Mouse (Mus musculus): ENCODE data around the gene 7530416G11Rik. TPM values are rescaled to one million over a fixed set of nuclear protein-coding genes. Genes with fewer than 3 reads are reported as not detected.

Gene 7530416G11Rik
- total and polyA plus RNA-seq, 2 experiments from 2014 or later = not detected

GRCm38 (mm10) chr15:85458631-85459082 lies 44.4 kb downstream of the 7530416G11Rik start:
- DNase-seq (ENCODE audit: low spot score) = no peak
- no peaks in the 10 kb centered on the region for H3K9me3 ChIP-seq (replicated peaks; ENCODE audit: control insufficient read depth, low read length)
- H3K36me3 ChIP-seq (replicated peaks; ENCODE audit: control insufficient read depth, insufficient read depth, low read length) = peaks cover 35% of the 10 kb centered on the region

DNA sequence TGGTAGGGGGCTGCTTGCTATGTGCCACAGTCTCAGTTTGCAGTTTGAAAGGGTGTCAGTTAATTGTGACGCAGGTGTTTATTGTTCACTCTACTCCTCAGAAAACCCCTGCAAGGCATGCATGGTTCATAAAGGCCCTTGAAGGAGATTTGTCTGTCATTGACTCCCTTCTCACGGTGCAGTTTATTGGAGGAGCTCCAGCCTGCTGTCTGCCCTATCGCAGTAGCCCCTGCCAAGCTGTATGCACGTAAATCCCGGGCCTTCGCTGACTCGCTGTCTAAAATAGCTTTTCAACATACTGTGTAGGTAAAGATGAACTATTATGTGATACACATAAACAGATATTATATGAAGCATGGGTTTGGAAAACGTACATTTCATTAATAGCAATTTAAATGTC lies 45.2 kb downstream of the 7530416G11Rik start:
- ATAC-seq (ENCODE audit: insufficient read depth, low read depth) = no peak
- no peak for DNase-seq (ENCODE audit: low spot score)

More at GRCm38 (mm10) chr15:85458631-85459082, 44.4 kb downstream of the 7530416G11Rik start:
- H3K27me3 ChIP-seq (ENCODE audit: control insufficient read depth, insufficient read depth, low read length) = no peaks in the 10 kb centered on the region
- H3K4me3 ChIP-seq (ENCODE audit: low read depth, low read length) = no peak overlapping the region
- no peak overlapping the region for H3K4me2 ChIP-seq (ENCODE audit: low read depth, low read length)
- H3K27ac ChIP-seq (ENCODE audit: low read depth) = no peak overlapping the region
- 0 out of 2 replicates have a peak, but pooled peaks cover 6% of the 10 kb centered on the region for H3K4me1 ChIP-seq (ENCODE audit: control insufficient read depth, insufficient read depth)
- no peak for ATAC-seq (ENCODE audit: insufficient read depth, low read depth)
- TF ChIP-seq CTCF (IDR thresholded peaks at IDR 0.05; ENCODE audit: low read depth) (no peak), EP300 (IDR thresholded peaks at IDR 0.05; ENCODE audit: low read depth) (no peak)
- H3K9ac ChIP-seq (replicated peaks; ENCODE audit: low read depth, low read length) = no peak overlapping the region
- WGBS = 74% methylated on average over 4 of the region's 4 CpGs

GRCm38 (mm10) chr15:85456891-85457290 lies 46.1 kb downstream of the 7530416G11Rik start:
- Histone ChIP-seq H3K27ac (ENCODE audit: low read depth) (no peak overlapping the region), H3K9ac (replicated peaks; ENCODE audit: low read depth, low read length) (no peak overlapping the region), H3K4me3 (ENCODE audit: low read depth, low read length) (no peak overlapping the region), H3K9me3 (replicated peaks; ENCODE audit: control insufficient read depth, low read length) (no peaks in the 10 kb centered on the region), H3K4me2 (ENCODE audit: low read depth, low read length) (no peak overlapping the region), H3K27me3 (ENCODE audit: control insufficient read depth, insufficient read depth, low read length) (no peaks in the 10 kb centered on the region), H3K4me1 (ENCODE audit: control insufficient read depth, insufficient read depth) (0 out of 2 replicates have a peak, but pooled peaks cover 6% of the 10 kb centered on the region), H3K36me3 (replicated peaks; ENCODE audit: control insufficient read depth, insufficient read depth, low read length) (peaks cover 17% of the 10 kb centered on the region; the same call in 1 of the 2 replicates)
- WGBS = 77% methylated on average over 8 of the region's 8 CpGs
- DNase-seq (ENCODE audit: low spot score) (no peak), ATAC-seq (ENCODE audit: insufficient read depth, low read depth) (no peak)
- no peak for TF ChIP-seq CTCF (IDR thresholded peaks at IDR 0.05; ENCODE audit: low read depth)
- TF ChIP-seq EP300 (IDR thresholded peaks at IDR 0.05; ENCODE audit: low read depth) = no peak

More for the DNA sequence above, 45.2 kb downstream of the 7530416G11Rik start:
- Histone ChIP-seq H3K36me3 (replicated peaks; ENCODE audit: control insufficient read depth, insufficient read depth, low read length) (peaks cover 27% of the 10 kb centered on the region; the same call in 1 of the 2 replicates), H3K9me3 (replicated peaks; ENCODE audit: control insufficient read depth, low read length) (no peaks in the 10 kb centered on the region), H3K4me1 (ENCODE audit: control insufficient read depth, insufficient read depth) (0 out of 2 replicates have a peak, but pooled peaks cover 6% of the 10 kb centered on the region), H3K9ac (replicated peaks; ENCODE audit: low read depth, low read length) (no peak overlapping the region), H3K27ac (ENCODE audit: low read depth) (no peak overlapping the region), H3K27me3 (ENCODE audit: control insufficient read depth, insufficient read depth, low read length) (no peaks in the 10 kb centered on the region), H3K4me2 (ENCODE audit: low read depth, low read length) (no peak overlapping the region), H3K4me3 (ENCODE audit: low read depth, low read length) (no peak overlapping the region)
- TF ChIP-seq EP300 (IDR thresholded peaks at IDR 0.05; ENCODE audit: low read depth) (no peak), CTCF (IDR thresholded peaks at IDR 0.05; ENCODE audit: low read depth) (no peak)
- 40% methylated on average over 8 of the region's 8 CpGs for whole genome bisulfite sequencing

DNA sequence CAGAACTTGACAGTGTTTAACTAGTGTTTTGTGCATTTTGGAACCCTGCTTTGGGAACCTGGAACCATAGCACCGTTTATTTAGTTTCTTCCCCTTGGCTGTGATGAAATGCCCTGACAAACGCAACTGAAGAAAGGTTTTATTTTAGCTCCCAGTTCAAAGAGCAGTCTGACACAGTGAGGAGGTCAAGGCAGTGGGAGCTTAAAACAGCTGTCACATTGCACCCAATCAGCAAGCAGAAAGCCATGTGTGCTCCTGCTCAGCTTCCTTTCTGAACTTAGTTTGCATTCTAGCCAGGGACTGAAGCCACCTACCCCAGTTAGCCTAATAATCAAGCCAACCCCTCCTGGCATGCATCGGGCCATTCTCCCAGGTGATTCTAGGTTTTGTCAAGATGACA lies 56.4 kb downstream of the 7530416G11Rik start:
- TF ChIP-seq EP300 (IDR thresholded peaks at IDR 0.05; ENCODE audit: low read depth) (no peak), CTCF (IDR thresholded peaks at IDR 0.05; ENCODE audit: low read depth) (no peak)
- no peak overlapping the region for H3K4me3 ChIP-seq (ENCODE audit: low read depth, low read length)
- 81% methylated on average over 3 of the region's 3 CpGs for WGBS
- no peak overlapping the region for H3K9ac ChIP-seq (replicated peaks; ENCODE audit: low read depth, low read length)
- DNase-seq (ENCODE audit: low spot score) (no peak), ATAC-seq (ENCODE audit: insufficient read depth, low read depth) (no peak)
- H3K4me1 ChIP-seq (ENCODE audit: control insufficient read depth, insufficient read depth) = no peaks in the 10 kb centered on the region
- H3K36me3 ChIP-seq (replicated peaks; ENCODE audit: control insufficient read depth, insufficient read depth, low read length) = peaks cover 15% of the 10 kb centered on the region
- H3K4me2 ChIP-seq (ENCODE audit: low read depth, low read length) = no peak overlapping the region
- no peak overlapping the region for H3K27ac ChIP-seq (ENCODE audit: low read depth)
- H3K27me3 ChIP-seq (ENCODE audit: control insufficient read depth, insufficient read depth, low read length) = no peaks in the 10 kb centered on the region
- H3K9me3 ChIP-seq (replicated peaks; ENCODE audit: control insufficient read depth, low read length) = no peaks in the 10 kb centered on the region

Other genes with a start within 250 kb of the 7530416G11Rik start
- 121 and 140 TPM in 2 replicates for gene Atxn10, start 167.0 kb downstream of the 7530416G11Rik start, total RNA-seq (2014; rRNA removed; ENCODE audit: low replicate concordance)
- gene Atxn10, start 167.0 kb downstream of the 7530416G11Rik start, polyA plus RNA-seq (2015; fragmentation: Nextera tagmentation; extraction: Ambion mirVana) = 140 and 141 TPM in 2 replicates
- gene Wnt7b, start 79.2 kb upstream of the 7530416G11Rik start, total RNA-seq (2014; rRNA removed; ENCODE audit: low replicate concordance) = 0.81 and 2.6 TPM in 2 replicates
- 0.10 and 0.37 TPM in 2 replicates for gene Wnt7b, start 79.2 kb upstream of the 7530416G11Rik start, polyA plus RNA-seq (2015; fragmentation: Nextera tagmentation; extraction: Ambion mirVana)
- 11.6 and 18.5 TPM in 2 replicates for gene Ppara, start 231.8 kb upstream of the 7530416G11Rik start, total RNA-seq (2014; rRNA removed; ENCODE audit: low replicate concordance)
- 31.4 and 33.4 TPM in 2 replicates for gene Ppara, start 231.8 kb upstream of the 7530416G11Rik start, polyA plus RNA-seq (2015; fragmentation: Nextera tagmentation; extraction: Ambion mirVana)

Data from heart, postnatal 0 days (tissue).